Mouse (Mus musculus): ENCODE results near the gene Fbln1. TPM values are rescaled to one million over a fixed set of nuclear protein-coding genes. Genes with fewer than 3 reads are reported as not detected.

The Fbln1 gene
- total RNA-seq, 2 experiments from 2014 or later = 6.5 to 20.9 TPM

GRCm38 (mm10) chr15:85179528-85180180 is 26.1 kb upstream of the Fbln1 start:
- TF ChIP-seq CTCF (IDR thresholded peaks at IDR 0.05) = no peak
- DNase-seq = no peak
- Histone ChIP-seq H3K27ac (no peak overlapping the region), H3K4me3 (no peak overlapping the region)
- intact Hi-C loops (cut with DNase I) = no loop called here

- TF ChIP-seq CTCF (IDR thresholded peaks at IDR 0.05) = no peak
- no peak overlapping the region for H3K4me3 ChIP-seq
- DNase-seq = no peak
- no peak overlapping the region for H3K27ac ChIP-seq
- intact Hi-C loops (cut with DNase I) = no loop called here
Measured at GRCm38 (mm10) chr15:85180368-85180767, 25.4 kb upstream of the Fbln1 start.

- no peak for DNase-seq
- no peak overlapping the region for H3K27ac ChIP-seq
- no peak for TF ChIP-seq CTCF (IDR thresholded peaks at IDR 0.05)
- no peak overlapping the region for H3K4me3 ChIP-seq
- intact Hi-C loops (cut with DNase I) = no loop called here
Measured at GRCm38 (mm10) chr15:85182063-85182462, 23.7 kb upstream of the Fbln1 start.

- intact Hi-C loops (cut with DNase I) = no loop called here
- no peak for TF ChIP-seq CTCF (IDR thresholded peaks at IDR 0.05)
- no peak overlapping the region for H3K4me3 ChIP-seq
- DNase-seq = peak; percentile 54
- no peak overlapping the region for H3K27ac ChIP-seq
Measured at GRCm38 (mm10) chr15:85186916-85187315, 18.8 kb upstream of the Fbln1 start.

GRCm38 (mm10) chr15:85188167-85188778 is 17.5 kb upstream of the Fbln1 start:
- intact Hi-C loops (cut with DNase I) = no loop called here
- Histone ChIP-seq H3K4me3 (no peak overlapping the region), H3K27ac (no peak overlapping the region)
- no peak for DNase-seq
- no peak for TF ChIP-seq CTCF (IDR thresholded peaks at IDR 0.05)

- no peak for DNase-seq
- intact Hi-C loops (cut with DNase I) = no loop called here
- Histone ChIP-seq H3K4me3 (no peak overlapping the region), H3K27ac (no peak overlapping the region)
- TF ChIP-seq CTCF (IDR thresholded peaks at IDR 0.05) = no peak
Measured at GRCm38 (mm10) chr15:85200446-85201289, 5.1 kb upstream of the Fbln1 start.

- Histone ChIP-seq H3K27ac (no peak overlapping the region), H3K4me3 (no peak overlapping the region)
- no peak for TF ChIP-seq CTCF (IDR thresholded peaks at IDR 0.05)
- intact Hi-C loops (cut with DNase I) = no loop called here
- DNase-seq = no peak
Measured at GRCm38 (mm10) chr15:85202199-85202598, 3.5 kb upstream of the Fbln1 start.

GRCm38 (mm10) chr15:85202787-85203186 is 3.0 kb upstream of the Fbln1 start:
- DNase-seq = no peak
- no peak overlapping the region for H3K27ac ChIP-seq
- intact Hi-C loops (cut with DNase I) = no loop called here
- H3K4me3 ChIP-seq = no peak overlapping the region
- TF ChIP-seq CTCF (IDR thresholded peaks at IDR 0.05) = no peak

- TF ChIP-seq CTCF (IDR thresholded peaks at IDR 0.05) = no peak
- no peak overlapping the region for H3K4me3 ChIP-seq
- H3K27ac ChIP-seq = no peak overlapping the region
- no peak for DNase-seq
- intact Hi-C loops (cut with DNase I) = no loop called here
Measured at GRCm38 (mm10) chr15:85204383-85204782, 1.4 kb upstream of the Fbln1 start.

- DNase-seq = no peak
- H3K4me3 ChIP-seq = peak overlapping the region; percentile 73
- intact Hi-C loops (cut with DNase I) = no loop called here
- TF ChIP-seq CTCF (IDR thresholded peaks at IDR 0.05) = no peak
- H3K27ac ChIP-seq = peak overlapping the region; percentile 29; the same call in 1 of the 2 replicates
Measured at GRCm38 (mm10) chr15:85206703-85207075, 940 bp downstream of the Fbln1 start.

GRCm38 (mm10) chr15:85207081-85207480 is 1.3 kb downstream of the Fbln1 start:
- DNase-seq = no peak
- no peak for TF ChIP-seq CTCF (IDR thresholded peaks at IDR 0.05)
- peak overlapping the region; percentile 72 for H3K27ac ChIP-seq
- intact Hi-C loops (cut with DNase I) = no loop called here
- peak overlapping the region; percentile 73 for H3K4me3 ChIP-seq

- intact Hi-C loops (cut with DNase I) = no loop called here
- peak; percentile 58 for DNase-seq
- Histone ChIP-seq H3K4me3 (peak overlapping the region; percentile 73), H3K27ac (peak overlapping the region; percentile 72)
- TF ChIP-seq CTCF (IDR thresholded peaks at IDR 0.05) = no peak
Measured at GRCm38 (mm10) chr15:85207763-85208162, 2.0 kb downstream of the Fbln1 start.

GRCm38 (mm10) chr15:85208332-85208731 is 2.6 kb downstream of the Fbln1 start:
- H3K4me3 ChIP-seq = peak overlapping the region; percentile 73
- intact Hi-C loops (cut with DNase I) = no loop called here
- no peak for DNase-seq
- H3K27ac ChIP-seq = peak overlapping the region; percentile 72
- TF ChIP-seq CTCF (IDR thresholded peaks at IDR 0.05) = no peak

Data from gastrocnemius, adult 2 months (tissue).